Mouse (Mus musculus) liver, embryonic 11.5 days (tissue): ENCODE measurements around the gene Vtn. TPM values are rescaled to one million over a fixed set of nuclear protein-coding genes. Genes with fewer than 3 reads are reported as not detected.

ENCODE experiments used
- ATAC-seq: fragments of 200-750 bp; cut with Nextera tagmentation; replicated peaks from 2 replicates; pipeline ENCODE4 v1.8.0; 2017; ENCODE audit warnings: moderate number of reproducible peaks, mild to moderate bottlenecking, moderate TSS enrichment, moderate library complexity; ENCODE audit not compliant: low FRiP score
- DNase-seq: peaks from one replicate; pipeline ENCODE4 v3.0.0-alpha.2; 2017; ENCODE audit warnings: low spot score
- H3K27ac ChIP-seq: fragments of 300-500 bp; sonication (generic); 2 replicates; pipeline ENCODE4 v1.5.1; 2014; ENCODE audit warnings: mild to moderate bottlenecking, low read depth, low read length, control low read depth
- H3K27me3 ChIP-seq: fragments of 300-500 bp; sonication (generic); replicated peaks from 2 replicates; pipeline ENCODE4 v1.6.1; 2014; ENCODE audit warnings: low read length, mixed read lengths; ENCODE audit not compliant: control insufficient read depth, insufficient read depth
- H3K36me3 ChIP-seq: fragments of 300-500 bp; sonication (generic); 2 replicates; pipeline ENCODE4 v1.6.1; 2014; ENCODE audit warnings: mild to moderate bottlenecking, low read length, moderate library complexity, mixed read lengths; ENCODE audit not compliant: control insufficient read depth, insufficient read depth
- H3K4me1 ChIP-seq: fragments of 300-500 bp; sonication (generic); replicated peaks from 2 replicates; pipeline ENCODE4 v1.6.1; 2014; ENCODE audit warnings: low read length, mixed read lengths; ENCODE audit not compliant: control insufficient read depth, insufficient read depth
- H3K4me2 ChIP-seq: fragments of 300-500 bp; sonication (generic); 2 replicates; pipeline ENCODE4 v1.6.1; 2014; ENCODE audit warnings: mild to moderate bottlenecking, control low read depth, moderate library complexity
- H3K4me3 ChIP-seq: fragments of 300-500 bp; sonication (generic); 2 replicates; pipeline ENCODE4 v1.5.1; 2014; ENCODE audit warnings: low read depth, low read length, control low read depth
- H3K9ac ChIP-seq: fragments of 300-500 bp; sonication (generic); 2 replicates; pipeline ENCODE4 v1.6.1; 2014; ENCODE audit warnings: low read depth, low read length, control low read depth
- H3K9me3 ChIP-seq: fragments of 300-500 bp; sonication (generic); 2 replicates; pipeline ENCODE4 v1.6.1; 2016; ENCODE audit warnings: low read length, inconsistent platforms, mixed read lengths; ENCODE audit not compliant: control insufficient read depth
- WGBS: fragments of 180-500 bp; shearing (Covaris S2); extraction: QIAGEN DNeasy Blood & Tissue Kit; methylation state at CpG from one replicate; pipeline ENCODE4 v1.1.7; 2014; 5-methylcytosine and 5-hydroxymethylcytosine counted together
- polyA plus RNA-seq: library from polyadenylated mRNA; unstranded; fragments of >200 nt; fragmentation: Nextera tagmentation; extraction: Ambion mirVana; gene quantifications from 2 replicates; pipeline ENCODE4 v1.2.1, GENCODE M21; 2014

Vtn gene
- 220 and 245 TPM in 2 replicates for polyA plus RNA-seq

GRCm38 (mm10) chr11:78499004-78499403 lies at the start of gene Vtn:
TSS of gene Vtn (plus strand) at chr11:78499091.
- peak within 1 kb of the TSS; percentile 57 for H3K27ac ChIP-seq
- peaks cover 7% of the 10 kb centered on the region for H3K4me1 ChIP-seq
- H3K36me3 ChIP-seq, result no peaks in the 10 kb centered on the region
- H3K27me3 ChIP-seq, result peaks cover 57% of the 10 kb centered on the region
- H3K9me3 ChIP-seq, result no peaks in the 10 kb centered on the region
- no peak for DNase-seq
- ATAC-seq, result no peak
- peak within 1 kb of the TSS; percentile 93 for H3K4me2 ChIP-seq
- 51% methylated on average over 7 of the region's 7 CpGs for WGBS
- H3K9ac ChIP-seq, result peak within 1 kb of the TSS; percentile 25; the same call in 1 of the 2 replicates
- H3K4me3 ChIP-seq, result peak within 1 kb of the TSS; percentile 54

GRCm38 (mm10) chr11:78450337-78450736 lies 48.6 kb upstream of the Vtn start:
- no peak for ATAC-seq
- WGBS, result 24% methylated on average over 2 of the region's 2 CpGs
- H3K36me3 ChIP-seq, result no peaks in the 10 kb centered on the region

GRCm38 (mm10) chr11:78453675-78454074 lies 45.2 kb upstream of the Vtn start:
- WGBS, result 12% methylated on average over 4 of the region's 4 CpGs
- Histone ChIP-seq H3K27ac (no peak overlapping the region), H3K9me3 (no peaks in the 10 kb centered on the region), H3K4me1 (no peaks in the 10 kb centered on the region), H3K9ac (no peak overlapping the region), H3K4me3 (no peak overlapping the region), H3K4me2 (no peak overlapping the region), H3K27me3 (no peaks in the 10 kb centered on the region), H3K36me3 (no peaks in the 10 kb centered on the region)
- no peak for DNase-seq
- ATAC-seq, result no peak

More at GRCm38 (mm10) chr11:78450337-78450736, 48.6 kb upstream of the Vtn start:
- Histone ChIP-seq H3K4me2 (no peak overlapping the region), H3K27me3 (no peaks in the 10 kb centered on the region), H3K27ac (no peak overlapping the region), H3K4me3 (no peak overlapping the region), H3K9ac (no peak overlapping the region), H3K9me3 (no peaks in the 10 kb centered on the region), H3K4me1 (no peaks in the 10 kb centered on the region)
- DNase-seq, result no peak

GRCm38 (mm10) chr11:78454276-78454675 lies 44.6 kb upstream of the Vtn start:
- H3K4me1 ChIP-seq, result no peaks in the 10 kb centered on the region
- H3K4me2 ChIP-seq, result no peak overlapping the region
- no peaks in the 10 kb centered on the region for H3K27me3 ChIP-seq
- H3K4me3 ChIP-seq, result no peak overlapping the region
- ATAC-seq (no peak), DNase-seq (no peak)
- no peaks in the 10 kb centered on the region for H3K36me3 ChIP-seq
- WGBS, result 64% methylated on average over 7 of the region's 7 CpGs
- no peak overlapping the region for H3K9ac ChIP-seq
- no peaks in the 10 kb centered on the region for H3K9me3 ChIP-seq
- no peak overlapping the region for H3K27ac ChIP-seq

- H3K27ac ChIP-seq, result no peak overlapping the region
- ATAC-seq (no peak), DNase-seq (no peak)
- WGBS, result 37% methylated on average over 5 of the region's 5 CpGs
- no peak overlapping the region for H3K9ac ChIP-seq
- no peaks in the 10 kb centered on the region for H3K36me3 ChIP-seq
- no peak overlapping the region for H3K4me2 ChIP-seq
- H3K9me3 ChIP-seq, result no peaks in the 10 kb centered on the region
- no peaks in the 10 kb centered on the region for H3K27me3 ChIP-seq
- H3K4me3 ChIP-seq, result no peak overlapping the region
- no peaks in the 10 kb centered on the region for H3K4me1 ChIP-seq
Observed at GRCm38 (mm10) chr11:78455308-78455707, 43.6 kb upstream of the Vtn start.

- ATAC-seq, result no peak
- DNase-seq, result no peak
- no peak overlapping the region for H3K9ac ChIP-seq
- no peaks in the 10 kb centered on the region for H3K36me3 ChIP-seq
- no peak overlapping the region for H3K4me2 ChIP-seq
- no peak overlapping the region for H3K27ac ChIP-seq
- peaks cover 5% of the 10 kb centered on the region for H3K4me1 ChIP-seq
- no peaks in the 10 kb centered on the region for H3K27me3 ChIP-seq
- 76% methylated on average over 17 of the region's 17 CpGs for WGBS
- no peak overlapping the region for H3K4me3 ChIP-seq
- H3K9me3 ChIP-seq, result no peaks in the 10 kb centered on the region
Observed at GRCm38 (mm10) chr11:78458740-78459139, 40.2 kb upstream of the Vtn start.

- Histone ChIP-seq H3K4me3 (no peak overlapping the region), H3K4me1 (peaks cover 24% of the 10 kb centered on the region), H3K9me3 (no peaks in the 10 kb centered on the region), H3K27ac (no peak overlapping the region), H3K36me3 (no peaks in the 10 kb centered on the region), H3K27me3 (no peaks in the 10 kb centered on the region), H3K4me2 (no peak overlapping the region), H3K9ac (no peak overlapping the region)
- WGBS, result 68% methylated on average over 1 of the region's 1 CpGs
- DNase-seq (no peak), ATAC-seq (no peak)
Observed at GRCm38 (mm10) chr11:78461894-78462293, 37.0 kb upstream of the Vtn start.

GRCm38 (mm10) chr11:78462669-78463068 lies 36.2 kb upstream of the Vtn start:
- ATAC-seq (no peak), DNase-seq (no peak)
- no peaks in the 10 kb centered on the region for H3K36me3 ChIP-seq
- no peak overlapping the region for H3K27ac ChIP-seq
- H3K4me3 ChIP-seq, result no peak overlapping the region
- H3K4me1 ChIP-seq, result peaks cover 24% of the 10 kb centered on the region
- H3K9me3 ChIP-seq, result no peaks in the 10 kb centered on the region
- H3K4me2 ChIP-seq, result no peak overlapping the region
- no peaks in the 10 kb centered on the region for H3K27me3 ChIP-seq
- H3K9ac ChIP-seq, result no peak overlapping the region
- 76% methylated on average over 5 of the region's 5 CpGs for WGBS

GRCm38 (mm10) chr11:78463286-78464036 lies 35.4 kb upstream of the Vtn start:
- ATAC-seq (0 out of 2 replicates have a peak, but pooled peaks have one; percentile 51), DNase-seq (no peak)
- no peaks in the 10 kb centered on the region for H3K9me3 ChIP-seq
- H3K27ac ChIP-seq, result no peak overlapping the region
- no peaks in the 10 kb centered on the region for H3K27me3 ChIP-seq
- peak overlapping the region; percentile 28 for H3K4me2 ChIP-seq
- H3K9ac ChIP-seq, result no peak overlapping the region
- peaks cover 24% of the 10 kb centered on the region for H3K4me1 ChIP-seq
- H3K4me3 ChIP-seq, result no peak overlapping the region
- 53% methylated on average over 13 of the region's 13 CpGs for WGBS
- no peaks in the 10 kb centered on the region for H3K36me3 ChIP-seq
